Mouse (Mus musculus): ENCODE results near the gene Rrp7a. TPM values are rescaled to one million over a fixed set of nuclear protein-coding genes. Genes with fewer than 3 reads are reported as not detected.

Gene Rrp7a
- 67.3 and 103 TPM in 2 replicates for total RNA-seq (2017)

- peak; percentile 91 to 92 for ATAC-seq (replicated peaks in 1 of 2; ENCODE audit: insufficient read depth in 1 of 2, low FRiP score in 2 of 2, low TSS enrichment in 1 of 2, low read depth in 1 of 2, poor library complexity in 2 of 2, severe bottlenecking in 2 of 2)
These were observed at the start of gene Rrp7a for GRCm38 (mm10) chr15:83122566-83123145. Gene Rrp7a (minus strand): TSS chr15:83122801.

DNA sequence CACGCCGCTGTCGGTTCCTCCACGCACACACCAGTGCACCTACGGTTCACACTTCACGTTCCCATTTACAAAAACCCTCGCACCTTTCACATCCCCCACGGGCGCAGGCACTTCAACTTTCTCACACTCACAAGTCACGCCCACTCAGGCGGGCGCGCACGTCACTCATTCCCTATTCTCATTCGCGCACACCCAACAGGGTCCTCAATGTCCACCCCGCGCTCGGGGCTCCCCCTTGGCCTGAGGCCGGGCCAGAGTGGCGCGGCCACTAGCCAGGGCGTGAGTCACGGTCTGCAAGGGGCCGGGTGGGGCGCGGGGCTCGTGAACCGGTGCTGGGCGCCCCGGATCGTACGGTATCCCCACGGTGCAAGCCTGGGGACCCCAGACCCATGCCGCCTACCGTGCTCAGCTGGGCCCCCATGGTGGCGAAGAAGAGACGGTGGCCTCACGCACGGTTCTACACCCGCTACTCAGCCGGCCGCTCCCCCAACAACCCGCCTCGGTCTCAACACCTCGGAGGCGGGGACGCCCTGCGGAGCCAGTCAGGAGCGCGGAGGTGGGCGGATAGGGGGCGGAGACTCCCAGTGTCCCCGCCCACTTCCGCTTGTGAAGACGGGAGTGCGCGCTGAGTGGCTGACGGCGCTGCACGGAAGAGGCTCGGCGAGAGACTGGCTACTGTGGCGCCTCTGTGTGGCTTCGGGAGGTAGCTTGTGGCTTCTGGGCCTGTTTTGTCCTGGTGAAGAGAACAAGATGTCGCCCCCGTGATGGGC, 49.3 kb upstream of the Rrp7a start:
- ATAC-seq (replicated peaks in 1 of 2; ENCODE audit: insufficient read depth in 1 of 2, low FRiP score in 2 of 2, low TSS enrichment in 1 of 2, low read depth in 1 of 2, poor library complexity in 2 of 2, severe bottlenecking in 2 of 2): peak; percentile 95 to 98

GRCm38 (mm10) chr15:83170956-83171659, 48.5 kb upstream of the Rrp7a start:
- no peak for ATAC-seq (replicated peaks in 1 of 2; ENCODE audit: insufficient read depth in 1 of 2, low FRiP score in 2 of 2, low TSS enrichment in 1 of 2, low read depth in 1 of 2, poor library complexity in 2 of 2, severe bottlenecking in 2 of 2)

DNA sequence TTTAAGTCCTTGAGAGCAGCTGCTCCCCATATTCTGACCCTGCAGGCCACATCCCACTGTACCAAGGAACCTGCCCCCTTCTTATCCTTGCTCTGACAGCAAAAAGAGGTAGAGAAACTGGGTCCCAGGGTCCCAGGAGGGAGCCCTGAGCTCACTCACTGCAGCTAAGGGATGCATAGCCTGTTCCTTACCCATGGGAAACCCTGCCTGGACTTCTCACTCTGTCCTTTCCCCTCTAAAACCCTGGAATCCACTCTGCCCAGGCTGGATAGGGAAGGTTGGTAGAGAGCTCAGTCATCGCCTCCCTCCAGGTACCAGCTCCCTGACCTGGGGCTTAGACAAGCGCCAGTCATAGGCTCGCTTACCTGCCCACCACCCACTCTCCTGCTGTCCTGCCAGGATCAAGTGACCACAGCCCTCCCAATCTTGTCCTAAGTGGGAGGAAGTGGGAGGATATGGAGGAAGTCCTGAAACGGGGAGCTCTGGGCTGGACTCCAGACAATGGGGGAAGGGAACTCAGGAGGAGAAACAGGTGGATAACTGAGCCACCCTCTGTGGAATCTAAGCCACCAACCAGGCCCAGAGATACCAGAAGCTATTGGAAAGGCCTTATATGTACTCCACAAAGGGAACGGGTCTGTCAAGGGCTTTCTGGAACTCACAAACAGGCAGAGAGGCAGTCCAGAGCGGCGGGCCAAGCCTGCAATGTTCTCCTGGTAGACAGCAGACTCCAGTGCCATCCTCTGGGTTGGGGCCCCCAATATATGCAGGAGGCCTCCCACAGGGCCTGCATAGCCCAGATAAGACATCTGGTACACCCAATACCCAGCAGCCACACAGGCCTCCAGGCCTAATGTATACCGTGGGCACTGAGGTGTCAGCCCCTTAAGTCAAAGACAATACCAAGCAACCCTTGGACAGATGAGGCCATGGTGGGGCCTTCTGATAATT, 47.4 kb upstream of the Rrp7a start:
- no peak for ATAC-seq (replicated peaks in 1 of 2; ENCODE audit: insufficient read depth in 1 of 2, low FRiP score in 2 of 2, low TSS enrichment in 1 of 2, low read depth in 1 of 2, poor library complexity in 2 of 2, severe bottlenecking in 2 of 2)

DNA sequence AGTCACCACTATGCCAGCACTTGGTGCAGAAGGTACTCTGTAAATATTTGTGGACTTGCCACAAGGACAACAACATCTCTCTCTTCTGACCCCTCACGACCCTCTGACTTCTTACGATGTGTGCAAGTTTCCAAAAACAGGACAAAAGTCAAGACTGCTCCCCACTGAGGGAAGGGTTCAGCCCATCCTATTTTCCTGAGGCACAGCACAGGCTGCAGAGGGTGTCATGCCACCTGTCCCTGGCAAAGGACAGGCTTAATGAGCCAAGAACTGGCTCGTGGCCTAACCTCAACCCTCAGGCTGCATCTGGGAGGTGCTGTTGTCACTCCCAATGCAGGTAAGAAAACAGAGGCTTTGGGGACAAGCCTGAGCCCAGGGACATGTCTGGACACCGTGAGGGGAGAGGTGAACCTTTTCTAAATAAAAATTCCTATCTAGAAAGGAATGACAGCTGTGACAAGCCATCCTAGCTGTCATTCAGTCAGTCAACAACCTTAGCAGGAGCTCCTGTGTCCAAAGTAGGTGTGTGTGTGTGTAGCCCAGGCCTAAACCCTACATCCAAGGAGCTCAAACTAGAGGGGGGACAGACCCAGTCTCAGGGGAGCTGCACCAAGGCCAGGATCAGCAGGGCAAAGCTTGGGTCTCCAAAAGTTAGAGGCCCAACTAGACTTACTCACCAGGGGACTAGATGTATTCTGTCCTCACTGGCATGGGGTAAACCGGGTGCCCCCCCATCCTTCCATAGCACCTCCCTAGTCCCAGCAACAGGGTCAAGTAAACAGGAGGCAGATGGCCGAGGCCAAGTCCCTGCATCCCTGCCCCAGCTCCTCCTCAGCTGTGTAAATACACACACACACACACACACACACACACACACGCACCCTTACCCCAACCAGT, 46.5 kb upstream of the Rrp7a start:
- no peak for ATAC-seq (replicated peaks in 1 of 2; ENCODE audit: insufficient read depth in 1 of 2, low FRiP score in 2 of 2, low TSS enrichment in 1 of 2, low read depth in 1 of 2, poor library complexity in 2 of 2, severe bottlenecking in 2 of 2)

DNA sequence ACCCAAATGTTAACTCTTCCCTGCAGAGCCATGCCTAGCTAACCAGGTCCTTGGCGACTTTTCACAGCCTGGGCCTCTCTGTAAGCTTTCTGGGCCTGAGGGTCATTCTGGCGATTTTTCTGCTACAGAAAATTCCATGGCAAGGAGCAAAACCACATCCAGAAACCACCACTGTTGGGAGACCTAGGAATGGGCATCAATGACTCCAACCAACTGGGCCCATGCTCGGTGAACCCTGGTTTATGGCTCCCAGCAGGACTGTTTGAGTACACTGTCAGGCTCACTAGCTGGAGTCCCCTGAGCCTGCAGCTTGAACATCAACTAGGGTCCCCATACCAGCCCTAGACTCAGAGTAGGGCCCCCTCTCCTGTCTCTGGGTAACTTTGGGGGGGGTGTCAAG, 45.7 kb upstream of the Rrp7a start:
- ATAC-seq (replicated peaks in 1 of 2; ENCODE audit: insufficient read depth in 1 of 2, low FRiP score in 2 of 2, low TSS enrichment in 1 of 2, low read depth in 1 of 2, poor library complexity in 2 of 2, severe bottlenecking in 2 of 2): no peak

- no peak for ATAC-seq (replicated peaks in 1 of 2; ENCODE audit: insufficient read depth in 1 of 2, low FRiP score in 2 of 2, low TSS enrichment in 1 of 2, low read depth in 1 of 2, poor library complexity in 2 of 2, severe bottlenecking in 2 of 2)
These were observed 45.0 kb upstream of the Rrp7a start for GRCm38 (mm10) chr15:83167550-83168065.

DNA sequence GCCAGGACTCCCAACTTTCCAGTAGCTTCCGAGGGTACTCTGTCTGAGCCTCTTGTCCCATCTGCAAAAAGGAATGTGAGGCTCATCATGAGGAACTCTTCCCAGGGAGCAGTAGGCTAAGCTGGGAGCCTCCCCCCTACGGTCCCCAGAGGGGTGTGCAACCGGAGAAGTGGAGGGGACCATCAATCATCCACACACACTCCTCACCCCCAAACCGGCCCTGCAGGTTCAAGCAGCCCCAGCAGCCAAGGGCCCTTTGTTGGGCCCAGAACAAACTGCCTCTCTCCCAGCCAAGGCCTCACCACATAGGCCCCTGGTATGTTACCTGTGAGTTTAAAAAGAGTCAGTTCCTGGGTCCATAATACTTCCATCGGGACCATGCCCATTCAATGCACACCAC, 44.5 kb upstream of the Rrp7a start:
- no peak for ATAC-seq (replicated peaks in 1 of 2; ENCODE audit: insufficient read depth in 1 of 2, low FRiP score in 2 of 2, low TSS enrichment in 1 of 2, low read depth in 1 of 2, poor library complexity in 2 of 2, severe bottlenecking in 2 of 2)

- ATAC-seq (replicated peaks in 1 of 2; ENCODE audit: insufficient read depth in 1 of 2, low FRiP score in 2 of 2, low TSS enrichment in 1 of 2, low read depth in 1 of 2, poor library complexity in 2 of 2, severe bottlenecking in 2 of 2): no peak
These were observed 44.0 kb upstream of the Rrp7a start for GRCm38 (mm10) chr15:83166642-83167041.

DNA sequence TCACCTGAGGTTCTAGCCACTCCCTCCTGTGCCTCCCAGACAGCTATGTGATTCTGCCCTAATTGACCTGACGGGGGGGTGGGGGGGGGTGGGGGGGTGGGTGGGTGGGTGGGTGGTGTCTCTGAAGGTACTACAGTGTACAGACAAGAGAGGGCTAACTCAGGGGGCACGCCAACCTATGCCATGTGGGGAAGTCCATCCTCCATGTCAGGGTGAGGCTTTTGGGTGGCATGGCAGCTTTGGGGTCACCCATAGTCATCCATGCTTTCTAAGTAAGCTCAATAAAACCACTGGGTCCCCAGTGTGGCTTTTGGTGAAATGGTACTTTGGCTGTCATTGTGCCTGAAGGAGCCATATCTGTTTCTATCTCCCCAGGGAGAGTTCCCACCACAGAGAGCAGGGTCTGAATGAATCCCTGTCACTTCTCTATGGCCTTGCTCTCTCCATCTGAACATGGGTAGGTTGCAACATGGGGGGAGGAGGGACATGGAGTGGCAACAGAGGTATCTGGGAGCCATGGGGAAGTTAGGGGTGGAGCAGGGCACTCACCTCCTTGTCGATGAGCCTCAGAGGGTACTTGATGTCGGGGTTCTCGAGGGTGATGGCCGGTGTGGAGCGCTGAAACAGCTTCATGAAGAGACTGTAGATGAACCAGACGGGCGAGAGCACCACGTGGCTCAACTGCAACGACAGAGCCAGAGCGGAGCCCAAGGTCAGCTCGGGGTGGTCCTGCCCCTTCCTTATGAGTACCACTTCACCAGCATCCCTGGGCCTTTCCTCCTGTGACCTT, 43.1 kb upstream of the Rrp7a start:
- no peak for ATAC-seq (replicated peaks in 1 of 2; ENCODE audit: insufficient read depth in 1 of 2, low FRiP score in 2 of 2, low TSS enrichment in 1 of 2, low read depth in 1 of 2, poor library complexity in 2 of 2, severe bottlenecking in 2 of 2)

- ATAC-seq (replicated peaks in 1 of 2; ENCODE audit: insufficient read depth in 1 of 2, low FRiP score in 2 of 2, low TSS enrichment in 1 of 2, low read depth in 1 of 2, poor library complexity in 2 of 2, severe bottlenecking in 2 of 2): no peak
These were observed 42.4 kb upstream of the Rrp7a start for GRCm38 (mm10) chr15:83164971-83165471.

DNA sequence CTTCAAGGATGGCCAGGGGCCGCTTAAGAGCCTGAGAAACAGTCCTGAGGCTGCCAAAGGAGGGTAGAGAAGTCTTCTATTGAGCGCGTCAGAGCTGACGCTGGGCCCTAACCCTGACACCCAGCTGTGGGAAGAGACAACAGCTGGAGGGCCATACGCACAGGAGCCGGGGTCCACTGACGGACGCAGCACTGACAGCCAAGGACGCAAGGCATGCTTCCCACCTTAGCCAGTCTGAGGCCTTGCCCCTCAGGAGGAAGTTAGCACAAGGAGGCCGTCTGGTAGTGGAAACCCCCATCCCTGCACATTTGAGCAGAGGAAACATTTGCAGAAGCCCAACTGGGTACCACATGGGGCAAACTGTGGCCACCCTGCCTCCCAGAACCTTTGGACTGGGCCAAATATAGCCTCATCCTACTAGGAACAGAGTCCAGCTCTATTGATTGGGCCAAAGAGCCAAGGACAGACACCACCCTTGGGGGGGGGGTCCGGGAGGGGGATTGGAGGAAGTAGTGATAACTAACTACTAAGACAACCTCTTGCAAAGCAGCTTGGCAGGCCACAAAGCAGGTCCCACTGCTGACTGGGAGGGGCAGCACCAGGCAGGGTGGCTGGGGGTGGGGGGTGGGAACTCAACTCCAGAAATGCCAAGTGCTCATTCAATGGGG, 40.4 kb upstream of the Rrp7a start:
- ATAC-seq (replicated peaks in 1 of 2; ENCODE audit: insufficient read depth in 1 of 2, low FRiP score in 2 of 2, low TSS enrichment in 1 of 2, low read depth in 1 of 2, poor library complexity in 2 of 2, severe bottlenecking in 2 of 2): no peak

GRCm38 (mm10) chr15:83162001-83162400, 39.4 kb upstream of the Rrp7a start:
- no peak for ATAC-seq (replicated peaks in 1 of 2; ENCODE audit: insufficient read depth in 1 of 2, low FRiP score in 2 of 2, low TSS enrichment in 1 of 2, low read depth in 1 of 2, poor library complexity in 2 of 2, severe bottlenecking in 2 of 2)

GRCm38 (mm10) chr15:83161062-83161748, 38.6 kb upstream of the Rrp7a start:
- no peak for ATAC-seq (replicated peaks in 1 of 2; ENCODE audit: insufficient read depth in 1 of 2, low FRiP score in 2 of 2, low TSS enrichment in 1 of 2, low read depth in 1 of 2, poor library complexity in 2 of 2, severe bottlenecking in 2 of 2)

- ATAC-seq (replicated peaks in 1 of 2; ENCODE audit: insufficient read depth in 1 of 2, low FRiP score in 2 of 2, low TSS enrichment in 1 of 2, low read depth in 1 of 2, poor library complexity in 2 of 2, severe bottlenecking in 2 of 2): no peak
These were observed 38.0 kb upstream of the Rrp7a start for GRCm38 (mm10) chr15:83160561-83160960.
